Mouse (Mus musculus): Measurements from ENCODE around the gene Ace. TPM values are rescaled to one million over a fixed set of nuclear protein-coding genes. Genes with fewer than 3 reads are reported as not detected.
"Not testable (repeated sequence)": the region's sequence is repeated elsewhere in the genome, so short reads cannot be mapped to it uniquely, and the experiment has no call there.

Gene Ace
- polyA plus RNA-seq, 2 experiments: 1.1 to 1.4 TPM

GRCm38 (mm10) chr11:106025774-106026173, 58.0 kb downstream of the Ace start:
- Histone ChIP-seq H3K27me3 (ENCODE audit: control insufficient read depth, insufficient read depth, low read length) (peaks cover 5% of the 10 kb centered on the region; the same call in 1 of the 2 replicates), H3K4me1 (ENCODE audit: control insufficient read depth, insufficient read depth, low read length) (no peaks in the 10 kb centered on the region), H3K36me3 (ENCODE audit: control insufficient read depth, insufficient read depth, low read length) (0 out of 2 replicates have a peak, but pooled peaks cover 4% of the 10 kb centered on the region), H3K9me3 (ENCODE audit: control insufficient read depth, low read length) (no peaks in the 10 kb centered on the region), H3K4me2 (replicated peaks; ENCODE audit: low read depth, low read length, severe bottlenecking) (no peak overlapping the region), H3K4me3 (replicated peaks; ENCODE audit: low read length) (no peak overlapping the region), H3K27ac (replicated peaks; ENCODE audit: low read depth, low read length) (no peak overlapping the region), H3K9ac (ENCODE audit: low read depth, low read length, severe bottlenecking) (no peak overlapping the region)
- WGBS: 87% methylated on average over 3 of the region's 3 CpGs
- TF ChIP-seq POLR2A (IDR thresholded peaks at IDR 0.05; ENCODE audit: borderline replicate concordance, extremely low read depth, insufficient read depth, insufficient read length): no peak
- ATAC-seq (ENCODE audit: low FRiP score, low read depth): no peak
- DNase-seq (ENCODE audit: low spot score): no peak

GRCm38 (mm10) chr11:106026465-106027151, 58.9 kb downstream of the Ace start:
- peak; percentile 30 for DNase-seq (ENCODE audit: low spot score)
- no peak overlapping the region for H3K27ac ChIP-seq (replicated peaks; ENCODE audit: low read depth, low read length)
- ATAC-seq (ENCODE audit: low FRiP score, low read depth): no peak

DNA sequence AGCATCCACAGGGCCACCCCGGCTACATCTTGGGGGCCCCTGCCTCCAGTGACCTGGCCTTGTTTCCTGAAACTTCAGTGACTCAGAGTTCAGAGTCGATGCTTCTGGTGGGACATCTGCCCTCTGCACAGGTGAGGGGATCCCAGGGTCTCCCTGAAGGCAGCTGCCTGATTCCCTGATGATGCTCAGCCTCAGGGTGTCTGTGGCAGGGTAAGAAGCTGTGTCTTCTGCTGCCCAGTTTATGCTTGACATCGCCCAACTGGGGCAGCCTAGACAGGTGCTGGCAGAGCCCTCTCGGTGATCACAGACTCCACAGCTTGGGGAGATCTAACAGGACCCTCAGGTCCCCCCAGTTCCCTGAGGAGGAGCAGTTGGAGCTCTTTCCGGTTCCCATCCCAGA, 59.9 kb downstream of the Ace start:
- no peak overlapping the region for H3K9ac ChIP-seq (ENCODE audit: low read depth, low read length, severe bottlenecking)
- ATAC-seq (ENCODE audit: low FRiP score, low read depth): no peak
- WGBS: 92% methylated on average over 5 of the region's 5 CpGs

More at GRCm38 (mm10) chr11:106026465-106027151, 58.9 kb downstream of the Ace start:
- no peak overlapping the region for H3K4me3 ChIP-seq (replicated peaks; ENCODE audit: low read length)
- H3K4me1 ChIP-seq (ENCODE audit: control insufficient read depth, insufficient read depth, low read length): no peaks in the 10 kb centered on the region
- H3K36me3 ChIP-seq (ENCODE audit: control insufficient read depth, insufficient read depth, low read length): 0 out of 2 replicates have a peak, but pooled peaks cover 4% of the 10 kb centered on the region
- H3K27me3 ChIP-seq (ENCODE audit: control insufficient read depth, insufficient read depth, low read length): no peaks in the 10 kb centered on the region
- H3K4me2 ChIP-seq (replicated peaks; ENCODE audit: low read depth, low read length, severe bottlenecking): no peak overlapping the region
- H3K9me3 ChIP-seq (ENCODE audit: control insufficient read depth, low read length): no peaks in the 10 kb centered on the region
- 31% methylated on average over 10 of the region's 11 CpGs for WGBS
- TF ChIP-seq POLR2A (IDR thresholded peaks at IDR 0.05; ENCODE audit: borderline replicate concordance, extremely low read depth, insufficient read depth, insufficient read length): no peak
- H3K9ac ChIP-seq (ENCODE audit: low read depth, low read length, severe bottlenecking): no peak overlapping the region

DNA sequence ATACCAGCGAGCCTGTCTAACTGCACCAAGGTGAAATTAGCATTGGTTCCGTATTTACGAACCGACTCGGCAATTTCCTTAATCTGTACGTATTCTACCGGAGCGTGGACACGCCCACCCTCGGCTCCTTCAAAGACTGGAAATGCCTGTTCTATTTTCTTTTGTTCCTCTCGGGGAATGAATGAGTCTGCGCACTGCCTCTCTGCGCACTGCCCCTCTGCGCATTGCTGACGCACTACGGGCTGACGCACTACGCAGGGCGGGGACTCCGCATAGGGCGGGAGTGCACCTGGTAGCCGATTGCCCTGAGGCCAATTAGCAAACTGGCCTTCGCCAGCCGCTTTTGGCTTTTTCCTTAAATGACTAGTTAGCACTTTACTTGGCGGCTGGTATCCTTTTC, 64.3 kb downstream of the Ace start:
- not testable (repeated sequence) for H3K9ac ChIP-seq (ENCODE audit: low read depth, low read length, severe bottlenecking); H3K27ac ChIP-seq (replicated peaks; ENCODE audit: low read depth, low read length); H3K4me1 ChIP-seq (ENCODE audit: control insufficient read depth, insufficient read depth, low read length); ATAC-seq (ENCODE audit: low FRiP score, low read depth); H3K9me3 ChIP-seq (ENCODE audit: control insufficient read depth, low read length); DNase-seq (ENCODE audit: low spot score); H3K4me2 ChIP-seq (replicated peaks; ENCODE audit: low read depth, low read length, severe bottlenecking); H3K27me3 ChIP-seq (ENCODE audit: control insufficient read depth, insufficient read depth, low read length); H3K36me3 ChIP-seq (ENCODE audit: control insufficient read depth, insufficient read depth, low read length)
- peak overlapping the region; percentile 31 for H3K4me3 ChIP-seq (replicated peaks; ENCODE audit: low read length)
- 43% methylated on average over 2 of the region's 25 CpGs for WGBS

More for the DNA sequence above, 59.9 kb downstream of the Ace start:
- Histone ChIP-seq H3K27me3 (ENCODE audit: control insufficient read depth, insufficient read depth, low read length) (no peaks in the 10 kb centered on the region), H3K4me3 (replicated peaks; ENCODE audit: low read length) (no peak overlapping the region), H3K36me3 (ENCODE audit: control insufficient read depth, insufficient read depth, low read length) (0 out of 2 replicates have a peak, but pooled peaks cover 4% of the 10 kb centered on the region), H3K4me1 (ENCODE audit: control insufficient read depth, insufficient read depth, low read length) (no peaks in the 10 kb centered on the region), H3K4me2 (replicated peaks; ENCODE audit: low read depth, low read length, severe bottlenecking) (no peak overlapping the region), H3K27ac (replicated peaks; ENCODE audit: low read depth, low read length) (no peak overlapping the region), H3K9me3 (ENCODE audit: control insufficient read depth, low read length) (no peaks in the 10 kb centered on the region)
- no peak for TF ChIP-seq POLR2A (IDR thresholded peaks at IDR 0.05; ENCODE audit: borderline replicate concordance, extremely low read depth, insufficient read depth, insufficient read length)
- DNase-seq (ENCODE audit: low spot score): no peak

- peak overlapping the region; percentile 59 for H3K27ac ChIP-seq (replicated peaks; ENCODE audit: low read depth, low read length)
- ATAC-seq (ENCODE audit: low FRiP score, low read depth) (no peak), DNase-seq (ENCODE audit: low spot score) (peak; percentile 68)
- no peak for TF ChIP-seq POLR2A (IDR thresholded peaks at IDR 0.05; ENCODE audit: borderline replicate concordance, extremely low read depth, insufficient read depth, insufficient read length)
- no peaks in the 10 kb centered on the region for H3K36me3 ChIP-seq (ENCODE audit: control insufficient read depth, insufficient read depth, low read length)
- H3K9ac ChIP-seq (ENCODE audit: low read depth, low read length, severe bottlenecking): peak overlapping the region; percentile 1; the same call in 1 of the 2 replicates
- H3K4me1 ChIP-seq (ENCODE audit: control insufficient read depth, insufficient read depth, low read length): peaks cover 12% of the 10 kb centered on the region
- no peaks in the 10 kb centered on the region for H3K9me3 ChIP-seq (ENCODE audit: control insufficient read depth, low read length)
- peak overlapping the region; percentile 40 for H3K4me2 ChIP-seq (replicated peaks; ENCODE audit: low read depth, low read length, severe bottlenecking)
- H3K27me3 ChIP-seq (ENCODE audit: control insufficient read depth, insufficient read depth, low read length): no peaks in the 10 kb centered on the region
- H3K4me3 ChIP-seq (replicated peaks; ENCODE audit: low read length): peak overlapping the region; percentile 19
- 30% methylated on average over 11 of the region's 11 CpGs for WGBS
These were observed 65.8 kb downstream of the Ace start for GRCm38 (mm10) chr11:106033491-106033919.

Data from limb, embryonic 14.5 days (tissue).